Mouse (Mus musculus): ENCODE results near the gene Rgl2. TPM values are rescaled to one million over a fixed set of nuclear protein-coding genes. Genes with fewer than 3 reads are reported as not detected.

The Rgl2 gene
- polyA plus RNA-seq, 1 experiment = 171 TPM

DNA sequence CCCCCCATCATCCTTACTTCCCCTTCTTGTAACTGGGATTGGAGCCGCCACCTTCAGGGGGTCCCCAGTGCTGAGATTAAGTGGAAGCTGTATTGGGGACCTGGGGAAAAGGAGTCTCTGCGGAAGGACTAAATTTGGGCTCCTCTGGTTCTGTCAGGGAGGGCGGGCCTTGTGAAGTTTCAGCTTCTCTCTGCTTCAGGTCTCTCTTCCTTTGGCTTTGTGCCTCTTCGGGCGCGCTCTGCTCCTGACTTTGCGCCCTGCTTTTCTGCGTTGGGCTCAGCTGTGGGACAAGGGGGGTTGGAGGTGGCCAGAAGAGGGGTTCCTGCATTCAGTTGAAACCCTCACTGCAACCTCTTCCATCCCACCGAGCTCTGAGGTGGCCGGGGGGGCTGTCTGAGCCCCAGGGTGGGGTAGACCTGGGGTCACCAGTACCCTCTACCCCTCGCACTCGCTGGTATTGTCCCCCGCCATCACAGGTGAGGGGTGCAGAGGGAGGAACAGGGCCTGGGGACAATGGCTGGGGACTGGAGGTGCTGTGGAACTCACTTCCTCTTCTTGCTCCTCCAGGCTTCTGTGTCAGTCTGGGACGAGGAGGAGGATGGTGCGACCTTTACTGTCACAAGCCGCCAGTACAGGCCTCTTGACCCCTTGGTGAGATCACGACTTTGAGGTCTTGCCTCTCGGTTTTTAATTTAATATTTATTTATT is 2.0 kb downstream of the Rgl2 start:
- H3K27me3 ChIP-seq (ENCODE audit: control insufficient read depth, insufficient read depth, low read length) = no peaks in the 10 kb centered on the region
- DNase-seq = no peak
- H3K4me1 ChIP-seq (ENCODE audit: control insufficient read depth, insufficient read depth, low read length) = peaks cover 5% of the 10 kb centered on the region; the same call in 1 of the 2 replicates
- H3K4me3 ChIP-seq (replicated peaks; ENCODE audit: insufficient read depth, low read depth, low read length) = peak overlapping the region; percentile 94
- TF ChIP-seq CTCF (IDR thresholded peaks at IDR 0.05; ENCODE audit: borderline replicate concordance, insufficient read depth, low read depth, low read length) (no peak), POLR2A (IDR thresholded peaks at IDR 0.05; ENCODE audit: borderline replicate concordance, insufficient read depth, low read length) (no peak)
- 41% methylated on average over 18 of the region's 18 CpGs for WGBS
- H3K27ac ChIP-seq (ENCODE audit: insufficient read depth, low read length) = no peak overlapping the region

DNA sequence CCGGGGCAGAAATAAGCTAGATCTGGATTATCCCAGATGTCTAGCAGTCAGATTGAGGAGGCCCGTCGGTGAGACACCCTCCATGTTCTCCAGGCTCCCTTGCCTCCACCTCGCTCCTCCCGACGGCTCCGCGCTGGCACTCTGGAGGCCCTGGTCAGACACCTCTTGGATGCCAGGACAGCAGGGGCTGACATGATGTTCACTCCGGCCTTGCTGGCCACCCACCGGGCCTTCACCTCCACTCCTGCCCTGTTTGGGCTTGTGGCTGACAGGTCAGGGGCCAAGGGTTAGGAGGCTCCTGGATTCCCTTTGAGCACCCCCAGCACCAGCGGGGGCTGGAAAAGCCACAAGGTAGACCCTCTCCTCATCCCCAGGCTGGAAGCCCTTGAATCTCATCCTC is 2.6 kb downstream of the Rgl2 start:
- peaks cover 5% of the 10 kb centered on the region; the same call in 1 of the 2 replicates for H3K4me1 ChIP-seq (ENCODE audit: control insufficient read depth, insufficient read depth, low read length)
- WGBS = 83% methylated on average over 11 of the region's 11 CpGs
- DNase-seq = no peak

DNA sequence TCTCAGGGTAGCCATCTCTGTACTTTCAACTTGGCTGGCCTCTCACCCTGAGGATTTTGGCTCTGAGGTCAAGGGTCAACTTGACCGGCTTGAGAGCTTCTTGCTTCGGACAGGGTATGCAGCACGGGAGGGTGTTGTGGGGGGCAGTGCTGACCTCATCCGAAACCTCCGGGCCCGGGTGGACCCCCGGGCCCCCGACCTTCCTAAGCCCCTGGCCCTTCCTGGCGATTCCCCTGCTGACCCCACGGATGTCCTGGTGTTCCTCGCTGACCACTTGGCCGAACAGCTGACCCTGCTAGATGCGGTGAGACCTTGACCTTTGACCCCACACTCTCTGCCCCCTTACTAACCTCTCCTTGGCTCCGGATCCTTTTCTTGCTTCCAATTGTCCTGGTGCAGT is 3.1 kb downstream of the Rgl2 start:
- Histone ChIP-seq H3K4me3 (replicated peaks; ENCODE audit: insufficient read depth, low read depth, low read length) (no peak overlapping the region), H3K27me3 (ENCODE audit: control insufficient read depth, insufficient read depth, low read length) (no peaks in the 10 kb centered on the region), H3K27ac (ENCODE audit: insufficient read depth, low read length) (no peak overlapping the region), H3K4me1 (ENCODE audit: control insufficient read depth, insufficient read depth, low read length) (peaks cover 5% of the 10 kb centered on the region; the same call in 1 of the 2 replicates)
- 79% methylated on average over 14 of the region's 14 CpGs for WGBS
- no peak for DNase-seq
- TF ChIP-seq CTCF (IDR thresholded peaks at IDR 0.05; ENCODE audit: borderline replicate concordance, insufficient read depth, low read depth, low read length) (no peak), POLR2A (IDR thresholded peaks at IDR 0.05; ENCODE audit: borderline replicate concordance, insufficient read depth, low read length) (no peak)

More for the DNA sequence above, 2.6 kb downstream of the Rgl2 start:
- H3K27ac ChIP-seq (ENCODE audit: insufficient read depth, low read length) = no peak overlapping the region
- H3K27me3 ChIP-seq (ENCODE audit: control insufficient read depth, insufficient read depth, low read length) = no peaks in the 10 kb centered on the region
- TF ChIP-seq CTCF (IDR thresholded peaks at IDR 0.05; ENCODE audit: borderline replicate concordance, insufficient read depth, low read depth, low read length) (no peak), POLR2A (IDR thresholded peaks at IDR 0.05; ENCODE audit: borderline replicate concordance, insufficient read depth, low read length) (no peak)
- H3K4me3 ChIP-seq (replicated peaks; ENCODE audit: insufficient read depth, low read depth, low read length) = no peak overlapping the region

- 91% methylated on average over 15 of the region's 15 CpGs for WGBS
- Histone ChIP-seq H3K4me3 (replicated peaks; ENCODE audit: insufficient read depth, low read depth, low read length) (no peak overlapping the region), H3K4me1 (ENCODE audit: control insufficient read depth, insufficient read depth, low read length) (peaks cover 5% of the 10 kb centered on the region; the same call in 1 of the 2 replicates), H3K27ac (ENCODE audit: insufficient read depth, low read length) (no peak overlapping the region), H3K27me3 (ENCODE audit: control insufficient read depth, insufficient read depth, low read length) (no peaks in the 10 kb centered on the region)
- TF ChIP-seq CTCF (IDR thresholded peaks at IDR 0.05; ENCODE audit: borderline replicate concordance, insufficient read depth, low read depth, low read length) = no peak
- TF ChIP-seq POLR2A (IDR thresholded peaks at IDR 0.05; ENCODE audit: borderline replicate concordance, insufficient read depth, low read length) = no peak
- no peak for DNase-seq
Observed at GRCm38 (mm10) chr17:33932970-33933369, 3.6 kb downstream of the Rgl2 start.

GRCm38 (mm10) chr17:33935422-33936055 is 6.2 kb downstream of the Rgl2 start:
- Histone ChIP-seq H3K4me3 (replicated peaks; ENCODE audit: insufficient read depth, low read depth, low read length) (no peak overlapping the region), H3K4me1 (ENCODE audit: control insufficient read depth, insufficient read depth, low read length) (peaks cover 5% of the 10 kb centered on the region; the same call in 1 of the 2 replicates), H3K27me3 (ENCODE audit: control insufficient read depth, insufficient read depth, low read length) (no peaks in the 10 kb centered on the region), H3K27ac (ENCODE audit: insufficient read depth, low read length) (no peak overlapping the region)
- WGBS = 83% methylated on average over 21 of the region's 21 CpGs
- TF ChIP-seq POLR2A (IDR thresholded peaks at IDR 0.05; ENCODE audit: borderline replicate concordance, insufficient read depth, low read length) = no peak
- TF ChIP-seq CTCF (IDR thresholded peaks at IDR 0.05; ENCODE audit: borderline replicate concordance, insufficient read depth, low read depth, low read length) = no peak
- no peak for DNase-seq

- Histone ChIP-seq H3K4me1 (ENCODE audit: control insufficient read depth, insufficient read depth, low read length) (peaks cover 5% of the 10 kb centered on the region; the same call in 1 of the 2 replicates), H3K4me3 (replicated peaks; ENCODE audit: insufficient read depth, low read depth, low read length) (no peak overlapping the region), H3K27me3 (ENCODE audit: control insufficient read depth, insufficient read depth, low read length) (no peaks in the 10 kb centered on the region), H3K27ac (ENCODE audit: insufficient read depth, low read length) (no peak overlapping the region)
- TF ChIP-seq POLR2A (IDR thresholded peaks at IDR 0.05; ENCODE audit: borderline replicate concordance, insufficient read depth, low read length) (no peak), CTCF (IDR thresholded peaks at IDR 0.05; ENCODE audit: borderline replicate concordance, insufficient read depth, low read depth, low read length) (no peak)
- DNase-seq = no peak
- WGBS = 77% methylated on average over 15 of the region's 15 CpGs
Observed at GRCm38 (mm10) chr17:33936993-33937392, 7.7 kb downstream of the Rgl2 start.

DNA sequence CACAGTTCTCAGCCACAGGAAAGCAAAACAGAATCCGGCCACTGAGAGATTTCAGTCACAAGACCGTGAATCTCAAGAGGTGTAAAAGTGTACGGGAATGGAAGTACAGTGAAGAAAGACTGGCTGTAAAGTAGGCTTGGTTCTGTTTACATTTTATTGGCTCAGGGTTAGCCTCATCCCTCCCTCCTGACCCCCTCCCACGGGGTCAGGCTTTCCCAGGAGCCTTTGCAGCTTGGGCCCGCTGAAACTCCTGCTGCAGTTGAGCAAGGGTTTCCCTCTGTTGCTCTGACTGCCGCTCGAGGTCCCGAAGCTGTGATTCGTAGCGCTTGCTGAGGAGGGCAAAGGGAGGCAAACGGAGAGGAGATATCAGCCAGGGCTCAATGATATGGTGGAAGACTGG is 9.4 kb downstream of the Rgl2 start:
- no peaks in the 10 kb centered on the region for H3K27me3 ChIP-seq (ENCODE audit: control insufficient read depth, insufficient read depth, low read length)
- TF ChIP-seq POLR2A (IDR thresholded peaks at IDR 0.05; ENCODE audit: borderline replicate concordance, insufficient read depth, low read length) = no peak
- peaks cover 5% of the 10 kb centered on the region; the same call in 1 of the 2 replicates for H3K4me1 ChIP-seq (ENCODE audit: control insufficient read depth, insufficient read depth, low read length)
- WGBS = 83% methylated on average over 11 of the region's 11 CpGs
- H3K4me3 ChIP-seq (replicated peaks; ENCODE audit: insufficient read depth, low read depth, low read length) = peak overlapping the region; percentile 7
- H3K27ac ChIP-seq (ENCODE audit: insufficient read depth, low read length) = no peak overlapping the region
- no peak for DNase-seq

Data from cerebellum, adult 2 months (tissue).